Mouse (Mus musculus) intestine, postnatal 0 days (tissue): ENCODE data around the gene Tsr1. TPM values are rescaled to one million over a fixed set of nuclear protein-coding genes. Genes with fewer than 3 reads are reported as not detected.

Source experiments
- ATAC-seq: fragments of 200-750 bp; cut with Nextera tagmentation; 2 replicates; pipeline ENCODE4 v1.8.0; 2017; ENCODE audit warnings: mild to moderate bottlenecking, moderate TSS enrichment, moderate library complexity
- H3K27ac ChIP-seq: fragments of 300-500 bp; sonication (generic); 2 replicates; pipeline ENCODE4 v1.5.1; 2014; ENCODE audit warnings: mild to moderate bottlenecking, low read depth, low read length, moderate library complexity
- H3K27me3 ChIP-seq: fragments of 300-500 bp; sonication (generic); replicated peaks from 2 replicates; pipeline ENCODE4 v1.6.1; 2014; ENCODE audit warnings: low read length, mixed read lengths; ENCODE audit not compliant: control insufficient read depth, insufficient read depth
- H3K36me3 ChIP-seq: fragments of 300-500 bp; sonication (generic); 2 replicates; pipeline ENCODE4 v1.6.1; 2014; ENCODE audit warnings: mild to moderate bottlenecking, moderate library complexity; ENCODE audit not compliant: control insufficient read depth, insufficient read depth
- H3K4me1 ChIP-seq: fragments of 300-500 bp; sonication (generic); replicated peaks from 2 replicates; pipeline ENCODE4 v1.6.1; 2014; ENCODE audit warnings: antibody characterized with exemption, low read length, mixed read lengths; ENCODE audit not compliant: control insufficient read depth, insufficient read depth
- H3K4me2 ChIP-seq: fragments of 300-500 bp; sonication (generic); replicated peaks from 2 replicates; pipeline ENCODE4 v1.6.1; 2014; ENCODE audit warnings: low read depth, mild to moderate bottlenecking, moderate library complexity
- H3K4me3 ChIP-seq: fragments of 300-500 bp; sonication (generic); 2 replicates; pipeline ENCODE4 v1.5.1; 2014; ENCODE audit warnings: low read depth, low read length
- H3K9ac ChIP-seq: fragments of 300-500 bp; sonication (generic); 2 replicates; pipeline ENCODE4 v1.6.1; 2014; ENCODE audit warnings: mild to moderate bottlenecking, low read depth, low read length
- H3K9me3 ChIP-seq: fragments of 300-500 bp; sonication (generic); 2 replicates; pipeline ENCODE4 v1.6.1; 2016; ENCODE audit warnings: mixed run types; ENCODE audit not compliant: control insufficient read depth
- CTCF ChIP-seq: sonication (generic); IDR thresholded peaks from 2 replicates; pipeline ENCODE4 v1.5.1; 2016; ENCODE audit warnings: low read depth, mild to moderate bottlenecking, control low read depth, antibody characterized with exemption, moderate library complexity
- WGBS: fragments of 180-500 bp; shearing (Covaris S2); extraction: QIAGEN DNeasy Blood & Tissue Kit; methylation state at CpG from one replicate; pipeline ENCODE4 v1.1.7; 2014; 5-methylcytosine and 5-hydroxymethylcytosine counted together
- polyA plus RNA-seq: library from polyadenylated mRNA; unstranded; fragments of >200 nt; fragmentation: Nextera tagmentation; extraction: Ambion mirVana; gene quantifications from 2 replicates; pipeline ENCODE4 v1.2.1, GENCODE M21; 2015

The Tsr1 gene
- polyA plus RNA-seq, result 16.8 and 17.5 TPM in 2 replicates

DNA sequence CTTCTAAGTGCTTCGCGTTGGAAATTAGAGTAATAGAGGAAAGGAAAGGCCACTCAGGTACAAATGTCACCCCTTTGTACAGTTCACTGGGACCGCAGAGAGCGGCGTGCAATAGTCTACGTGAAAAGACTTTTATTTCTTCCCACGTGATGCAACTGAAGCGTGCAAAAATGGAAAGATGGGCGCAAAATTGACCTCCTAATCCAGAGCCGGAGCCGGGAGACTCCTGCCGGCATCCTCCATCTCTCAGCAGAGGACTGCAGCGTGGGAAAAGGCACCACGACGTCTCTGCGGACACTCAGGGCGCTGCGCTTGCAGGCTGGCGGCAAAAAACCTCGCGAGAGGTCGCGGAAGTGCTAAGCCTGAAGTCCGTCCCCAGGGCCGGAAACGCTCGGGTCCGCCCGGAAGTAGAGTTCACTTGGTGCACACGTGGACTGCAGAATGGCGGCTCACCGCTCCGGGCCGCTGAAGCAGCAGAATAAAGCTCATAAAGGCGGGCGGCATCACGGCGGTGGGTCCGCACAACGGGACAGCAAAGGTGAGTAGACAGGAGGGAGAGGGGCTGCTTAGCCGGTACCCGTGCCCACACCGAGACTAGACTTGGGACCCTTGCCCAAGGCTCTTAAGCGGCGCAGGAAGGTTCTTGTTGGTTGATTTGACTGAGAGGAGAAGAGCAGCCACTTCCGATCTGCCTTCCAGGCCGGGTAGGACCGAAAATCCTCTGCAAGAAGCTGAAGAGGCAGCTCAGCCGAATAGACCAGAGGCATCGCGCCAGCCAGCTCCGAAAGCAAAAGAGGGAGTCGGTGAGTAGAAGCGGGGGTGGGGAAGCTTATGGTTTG is at the start of gene Tsr1:
TSS of gene Tsr1 (plus strand) at position 394 of the 839 bp plus-strand sequence.
- ATAC-seq, result peak; percentile 78
- Histone ChIP-seq H3K4me3 (peak within 1 kb of the TSS; percentile 94), H3K36me3 (peaks cover 24% of the 10 kb centered on the region), H3K27me3 (no peaks in the 10 kb centered on the region), H3K27ac (peak within 1 kb of the TSS; percentile 78), H3K9me3 (no peaks in the 10 kb centered on the region), H3K9ac (peak within 1 kb of the TSS; percentile 82), H3K4me1 (no peaks in the 10 kb centered on the region), H3K4me2 (peak within 1 kb of the TSS; percentile 99)
- under 1% methylated on average over 54 of the region's 54 CpGs for WGBS
- TF ChIP-seq CTCF, result peak; percentile 28

DNA sequence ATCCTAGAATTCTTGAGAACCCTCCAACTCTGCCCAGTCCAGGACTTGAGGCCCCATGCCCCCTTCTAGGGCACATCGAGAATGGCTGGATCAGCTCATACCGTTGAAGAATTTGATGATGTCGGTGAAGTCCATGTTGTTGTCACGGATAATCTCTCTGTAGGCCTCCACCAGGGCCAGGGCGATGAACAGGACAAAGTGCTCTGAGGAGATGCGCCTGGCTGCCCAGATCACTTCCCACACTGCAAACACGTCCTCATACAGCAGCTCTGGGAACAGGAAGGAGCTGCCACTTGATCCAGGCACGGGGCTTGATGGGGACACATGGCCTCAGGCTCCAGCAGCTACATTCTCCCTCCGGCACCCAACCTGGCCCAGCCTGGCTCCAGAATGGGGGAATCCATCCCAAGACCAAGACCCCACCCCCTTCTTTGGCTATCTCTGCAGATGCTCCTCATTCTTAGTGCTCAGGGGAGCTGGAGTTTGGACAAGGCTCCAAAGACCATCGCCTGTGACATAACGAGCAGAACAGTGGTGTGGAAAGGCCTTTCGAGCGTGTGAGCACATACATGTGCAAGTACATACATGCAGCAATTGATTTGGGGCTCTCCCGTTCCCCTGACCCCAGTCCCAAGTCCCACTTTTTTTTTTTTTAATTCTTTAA is 46.7 kb upstream of the Tsr1 start:
- Histone ChIP-seq H3K4me2 (no peak overlapping the region), H3K4me3 (no peak overlapping the region), H3K9ac (no peak overlapping the region), H3K9me3 (no peaks in the 10 kb centered on the region), H3K27me3 (no peaks in the 10 kb centered on the region), H3K4me1 (no peaks in the 10 kb centered on the region), H3K36me3 (peaks cover 5% of the 10 kb centered on the region; the same call in 1 of the 2 replicates), H3K27ac (no peak overlapping the region)
- ATAC-seq, result no peak
- 82% methylated on average over 14 of the region's 14 CpGs for WGBS
- no peak for TF ChIP-seq CTCF

- H3K27me3 ChIP-seq, result no peaks in the 10 kb centered on the region
- no peaks in the 10 kb centered on the region for H3K9me3 ChIP-seq
- no peaks in the 10 kb centered on the region for H3K4me1 ChIP-seq
- no peak for TF ChIP-seq CTCF
- ATAC-seq, result no peak
- H3K4me3 ChIP-seq, result no peak overlapping the region
- H3K4me2 ChIP-seq, result no peak overlapping the region
- WGBS, result 86% methylated on average over 9 of the region's 9 CpGs
- peaks cover 5% of the 10 kb centered on the region for H3K36me3 ChIP-seq
- H3K27ac ChIP-seq, result no peak overlapping the region
- H3K9ac ChIP-seq, result no peak overlapping the region
These were observed 40.1 kb upstream of the Tsr1 start for GRCm38 (mm10) chr11:74857756-74858155.

GRCm38 (mm10) chr11:74862129-74862528 is 35.7 kb upstream of the Tsr1 start:
- no peaks in the 10 kb centered on the region for H3K27me3 ChIP-seq
- ATAC-seq, result no peak
- H3K9me3 ChIP-seq, result no peaks in the 10 kb centered on the region
- H3K9ac ChIP-seq, result no peak overlapping the region
- no peak overlapping the region for H3K4me2 ChIP-seq
- no peak overlapping the region for H3K27ac ChIP-seq
- H3K4me3 ChIP-seq, result no peak overlapping the region
- peaks cover 8% of the 10 kb centered on the region for H3K36me3 ChIP-seq
- H3K4me1 ChIP-seq, result no peaks in the 10 kb centered on the region
- 79% methylated on average over 5 of the region's 5 CpGs for WGBS
- no peak for TF ChIP-seq CTCF

- ATAC-seq, result no peak
- TF ChIP-seq CTCF, result peak; percentile 73
- Histone ChIP-seq H3K4me1 (no peaks in the 10 kb centered on the region), H3K36me3 (peaks cover 8% of the 10 kb centered on the region), H3K4me3 (no peak overlapping the region), H3K27me3 (no peaks in the 10 kb centered on the region), H3K9me3 (no peaks in the 10 kb centered on the region), H3K27ac (no peak overlapping the region), H3K4me2 (no peak overlapping the region), H3K9ac (no peak overlapping the region)
- 25% methylated on average over 11 of the region's 11 CpGs for WGBS
These were observed 34.4 kb upstream of the Tsr1 start for GRCm38 (mm10) chr11:74863471-74863870.

GRCm38 (mm10) chr11:74864421-74864820 is 33.5 kb upstream of the Tsr1 start:
- H3K36me3 ChIP-seq, result peaks cover 8% of the 10 kb centered on the region
- no peaks in the 10 kb centered on the region for H3K27me3 ChIP-seq
- no peak for TF ChIP-seq CTCF
- WGBS, result 92% methylated on average over 9 of the region's 9 CpGs
- H3K9ac ChIP-seq, result no peak overlapping the region
- H3K4me2 ChIP-seq, result no peak overlapping the region
- no peak for ATAC-seq
- H3K27ac ChIP-seq, result no peak overlapping the region
- no peak overlapping the region for H3K4me3 ChIP-seq
- H3K9me3 ChIP-seq, result no peaks in the 10 kb centered on the region
- H3K4me1 ChIP-seq, result no peaks in the 10 kb centered on the region
